Mouse (Mus musculus) urinary bladder, postnatal 25 days (tissue): ENCODE measurements at regions not wholly inside any gene's neighbourhood (a gene's known extent, or its start where the extent isn't known, plus 50 kb on each side); places are given as distances from the start of the nearest gene placed in this dataset.

ENCODE experiments used
- DNase-seq: peaks from one replicate; pipeline ENCODE4 v3.0.0; 2022; ENCODE audit warnings: low spot score

DNA sequence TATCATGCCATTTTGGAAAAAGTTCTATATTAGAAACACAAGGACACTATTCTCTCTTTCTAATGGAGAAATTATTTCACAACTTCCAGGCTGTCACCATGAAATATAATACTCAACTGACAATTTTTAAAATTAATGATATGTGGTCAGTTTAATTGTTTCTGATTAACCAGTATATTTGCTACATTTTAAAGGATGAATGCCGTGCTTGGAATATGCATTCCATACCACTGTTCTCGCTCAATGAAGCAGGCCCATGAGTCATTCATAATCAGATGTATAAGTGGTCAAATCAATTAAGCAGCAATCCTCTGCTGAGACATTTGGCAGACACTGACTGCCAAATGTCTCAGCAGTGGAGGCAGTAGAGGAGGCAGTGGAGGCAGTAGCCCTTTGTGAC, 283.4 kb upstream of the Gpc5 start:
- DNase-seq, result no peak

DNA sequence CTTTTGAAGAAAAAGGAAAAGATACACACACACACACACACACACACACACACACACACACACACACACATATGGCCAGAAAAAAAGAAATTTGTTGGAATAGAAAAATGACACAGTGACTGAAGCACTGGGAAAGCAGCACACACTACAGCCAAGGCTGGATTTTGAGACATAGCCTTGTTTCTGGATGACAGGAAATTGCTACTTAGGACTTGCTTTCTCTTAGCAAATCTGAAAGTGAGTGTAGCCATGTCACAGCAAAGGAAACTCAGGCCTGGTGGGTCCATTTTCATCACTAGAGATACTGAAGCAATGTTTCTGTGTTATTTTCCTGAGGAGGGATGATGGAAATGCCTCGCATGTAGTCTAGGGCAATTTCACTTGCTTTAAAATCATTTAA, 271.3 kb upstream of the Gpc5 start:
- no peak for DNase-seq

DNA sequence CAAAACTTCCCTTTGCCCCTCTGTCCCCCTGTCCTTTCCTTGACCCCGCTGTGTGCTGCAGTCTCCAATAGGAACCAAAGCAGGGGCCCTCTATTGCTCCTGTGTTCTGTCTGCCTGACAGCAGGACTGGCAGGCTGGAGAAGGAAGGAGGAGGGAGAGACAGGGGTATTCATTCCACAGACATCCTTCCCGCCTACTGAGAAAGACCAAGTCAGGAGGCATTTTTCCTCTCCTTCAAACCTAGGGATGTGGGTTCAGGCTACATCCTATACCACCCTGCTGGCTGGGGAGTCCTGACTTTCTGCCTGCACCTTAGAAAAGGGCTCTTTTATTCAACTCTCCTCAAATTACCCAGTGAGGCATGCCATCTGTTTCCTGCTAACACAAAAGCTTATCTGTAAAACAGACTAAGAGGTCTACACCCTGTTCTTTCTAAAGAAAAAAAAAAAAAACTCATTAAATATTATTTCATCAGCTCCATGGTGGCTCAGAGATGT, 270.9 kb upstream of the Gpc5 start:
- no peak for DNase-seq

DNA sequence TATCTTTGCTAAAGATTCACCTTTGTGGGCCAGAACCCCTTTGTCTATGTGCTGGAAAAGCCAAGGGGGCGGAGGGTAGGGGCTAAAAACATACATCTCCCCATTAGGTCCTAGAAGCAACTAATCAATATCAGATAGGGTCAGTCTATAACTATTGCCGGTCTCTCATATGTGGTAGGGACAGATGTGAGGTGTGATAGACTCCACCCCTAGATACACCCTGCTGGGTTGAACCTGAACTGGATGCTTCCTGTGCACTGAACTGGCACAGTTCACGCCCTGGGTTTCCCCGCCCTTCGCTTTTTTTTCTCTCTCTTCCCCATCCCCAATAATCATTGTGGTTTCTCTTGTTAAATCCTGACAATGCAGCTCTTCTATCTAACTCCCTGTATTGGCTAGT, 270.3 kb upstream of the Gpc5 start:
- no peak for DNase-seq

DNA sequence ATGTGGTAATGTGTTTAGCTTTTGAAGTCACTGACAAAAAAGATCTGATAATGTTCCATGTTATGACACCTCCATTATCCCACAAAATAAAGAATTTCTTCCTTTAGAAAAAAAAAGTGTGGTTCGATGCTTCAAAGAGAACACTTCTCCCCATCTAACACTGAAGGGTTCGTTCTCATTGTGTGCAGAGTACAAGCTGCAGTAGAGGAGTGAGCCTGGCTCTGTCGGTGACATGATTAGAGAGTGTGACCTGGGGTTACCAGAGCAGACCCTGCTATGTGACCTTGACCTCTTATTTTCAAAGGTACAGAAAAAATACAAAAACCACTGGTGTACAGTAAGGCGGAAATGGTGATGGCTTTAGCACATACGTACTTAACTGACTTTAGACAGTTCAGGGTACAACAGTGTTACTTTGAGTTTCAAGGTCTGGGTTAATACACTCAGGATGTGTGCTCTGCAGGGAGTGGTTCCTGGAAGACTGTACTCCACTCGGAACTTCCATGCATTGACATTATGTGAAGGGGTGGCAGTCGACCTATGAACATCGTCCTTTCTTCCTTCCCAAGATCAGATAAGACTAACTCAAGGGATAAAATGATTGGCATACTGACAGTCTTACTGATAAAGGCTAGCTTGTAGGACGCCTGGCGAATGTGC, 265.2 kb upstream of the Gpc5 start:
- DNase-seq, result no peak

DNA sequence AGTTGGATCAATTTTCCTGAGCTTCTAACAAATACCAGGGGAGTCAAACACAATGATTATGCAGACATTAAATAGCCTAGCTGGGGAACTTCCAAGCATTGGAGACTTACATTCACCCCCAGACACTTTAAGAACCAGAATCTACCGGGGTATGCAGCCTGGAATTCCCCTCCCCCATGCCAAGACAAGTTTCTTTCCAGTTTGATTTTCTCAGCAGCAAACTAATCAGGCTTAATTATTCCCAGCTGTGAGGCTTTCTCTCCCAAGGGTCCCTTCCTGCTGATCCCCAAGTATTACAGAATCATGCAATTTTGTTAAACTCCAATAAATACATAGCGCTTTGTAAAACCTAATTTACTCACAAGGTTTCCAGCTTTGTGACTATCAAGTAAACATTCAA, 262.7 kb upstream of the Gpc5 start:
- no peak for DNase-seq

DNA sequence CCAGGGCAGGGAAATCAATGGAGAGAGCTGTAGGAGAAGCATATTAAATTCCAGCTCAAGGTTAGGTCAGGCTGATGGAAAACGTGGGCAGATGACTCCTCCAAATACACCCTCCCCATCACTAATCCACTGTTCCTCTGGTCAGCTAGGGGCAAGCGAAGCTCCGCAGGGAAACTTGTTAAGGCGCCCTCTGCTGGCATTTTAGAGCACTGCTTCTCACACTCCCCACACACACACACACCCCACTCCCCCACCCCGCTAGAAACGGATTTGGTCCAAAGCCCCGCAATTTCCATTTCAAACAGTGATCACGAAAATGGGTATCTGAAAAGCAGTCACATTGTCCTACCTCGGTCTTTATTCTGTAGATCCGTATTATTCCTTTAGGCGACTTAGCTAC, 259.0 kb upstream of the Gpc5 start:
- no peak for DNase-seq

DNA sequence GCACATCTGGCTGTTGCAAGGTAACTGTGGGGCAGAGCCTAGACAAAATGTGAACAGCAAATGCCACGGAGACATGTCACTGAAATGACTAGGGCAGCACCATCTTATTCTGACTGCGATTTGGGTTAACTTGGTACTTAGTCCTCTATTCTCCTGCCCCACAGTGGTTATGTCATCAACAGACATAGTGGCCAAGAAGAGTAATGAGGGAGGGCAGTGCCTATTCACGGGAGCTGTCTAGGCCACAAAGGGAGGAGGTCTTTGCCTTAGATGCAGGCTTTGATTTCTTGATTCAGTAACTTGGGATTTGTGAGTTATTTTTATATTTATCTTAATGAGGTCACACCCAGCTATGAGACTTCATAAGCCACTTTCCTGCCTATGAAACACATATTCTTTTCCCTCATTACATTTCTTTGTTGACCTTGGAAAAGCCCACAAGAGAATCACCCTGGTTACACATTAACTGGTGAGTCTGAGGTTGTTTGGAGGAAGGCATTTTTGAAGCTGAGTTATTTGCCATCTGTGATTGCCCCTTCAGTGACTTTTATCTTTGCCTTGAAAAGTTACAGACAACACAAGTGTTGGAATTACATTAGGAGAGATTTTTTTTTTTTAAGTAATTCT, 255.2 kb upstream of the Gpc5 start:
- DNase-seq, result no peak

DNA sequence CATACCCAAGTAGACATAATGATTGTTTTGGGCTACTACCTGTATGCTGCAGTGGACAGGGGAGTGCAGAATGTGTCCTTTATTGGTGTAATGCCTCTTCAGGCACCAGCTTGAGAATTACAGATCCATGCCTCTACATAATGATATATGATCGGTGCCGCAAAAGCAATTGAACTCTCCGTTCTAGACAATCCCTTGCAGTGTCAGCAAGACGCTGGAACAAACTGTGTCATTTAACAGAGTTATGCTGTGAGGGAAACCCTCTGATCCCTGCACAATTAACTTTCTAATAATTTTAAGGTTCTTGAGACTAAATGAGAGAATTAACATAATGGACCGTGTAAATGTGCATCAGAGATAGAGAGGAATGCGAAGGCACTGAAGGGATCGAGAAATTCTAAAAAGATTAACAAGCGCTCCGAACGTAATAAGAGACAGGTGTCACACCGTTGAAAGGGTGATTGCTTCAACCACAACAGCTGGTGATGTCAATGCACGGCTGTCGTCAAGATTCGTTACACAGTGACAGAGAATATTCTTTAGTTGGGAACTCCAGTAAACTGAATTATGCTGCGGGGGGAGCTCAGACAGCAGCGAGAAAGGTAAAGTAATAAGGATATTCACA, 254.3 kb upstream of the Gpc5 start:
- no peak for DNase-seq

DNA sequence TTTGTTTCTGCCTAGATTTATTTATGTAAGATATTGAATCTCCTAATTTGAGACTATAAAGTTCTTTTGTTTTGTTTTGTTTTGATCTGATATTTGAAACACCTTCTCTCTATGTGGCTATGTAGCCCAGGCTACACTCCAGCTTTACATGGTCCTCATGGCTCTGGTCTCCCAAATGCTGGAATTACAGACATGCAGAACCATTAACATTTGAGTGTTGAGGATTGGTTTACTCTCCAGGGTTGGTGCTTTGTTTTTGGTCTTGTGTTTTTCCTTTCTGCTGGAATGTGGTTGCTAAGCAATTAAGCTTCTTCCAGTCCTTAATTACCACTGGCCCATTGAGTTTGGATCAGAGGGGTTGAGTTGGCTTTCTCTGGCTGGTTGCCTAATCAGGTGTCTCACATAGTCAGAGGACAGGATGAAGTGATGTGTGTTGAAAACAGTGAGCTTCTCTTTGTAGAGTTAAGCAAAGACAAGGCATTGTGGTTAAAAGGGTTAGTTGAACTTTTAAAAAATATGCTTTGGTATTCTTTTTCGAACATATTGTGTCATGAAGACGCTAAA, 252.6 kb upstream of the Gpc5 start:
- DNase-seq, result no peak

DNA sequence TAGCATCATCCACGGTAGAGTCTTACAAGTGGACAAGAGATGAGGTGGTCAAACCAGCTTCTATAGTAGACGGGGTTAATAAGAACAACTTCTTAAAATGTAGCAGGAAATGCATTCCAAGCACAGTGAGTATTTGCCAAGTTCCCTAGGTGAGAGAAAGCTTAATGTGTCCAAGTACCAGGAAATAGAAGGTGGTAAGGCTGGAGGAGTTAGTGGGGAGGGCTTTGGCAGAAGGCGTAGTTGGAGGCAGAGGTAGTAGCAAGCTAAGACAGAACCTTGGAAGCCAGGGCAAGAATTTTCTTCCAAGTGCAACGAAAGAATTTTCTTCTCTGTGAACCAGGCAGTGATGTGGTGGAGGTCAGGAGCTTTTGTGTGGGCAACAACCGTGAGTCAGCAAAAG, 251.2 kb upstream of the Gpc5 start:
- DNase-seq, result no peak

DNA sequence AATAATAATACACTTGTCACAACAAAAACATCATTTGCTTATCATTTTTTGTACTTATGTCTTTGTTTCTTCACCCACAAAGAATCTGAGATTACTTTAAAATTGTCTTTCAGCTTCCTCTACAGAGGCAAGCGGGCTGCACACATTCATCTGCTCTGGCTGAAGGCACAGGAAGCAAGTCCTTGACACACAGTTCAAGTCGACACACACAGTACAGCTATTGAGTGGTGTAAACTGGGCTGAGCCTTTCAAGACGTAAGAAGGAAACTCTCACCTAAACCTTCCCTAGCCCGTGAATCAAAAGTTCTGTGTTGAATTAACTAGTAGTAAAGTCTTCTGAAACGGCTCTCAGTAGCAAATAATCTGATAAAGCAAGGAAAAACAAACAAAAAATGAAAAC, 250.5 kb upstream of the Gpc5 start:
- DNase-seq, result no peak

DNA sequence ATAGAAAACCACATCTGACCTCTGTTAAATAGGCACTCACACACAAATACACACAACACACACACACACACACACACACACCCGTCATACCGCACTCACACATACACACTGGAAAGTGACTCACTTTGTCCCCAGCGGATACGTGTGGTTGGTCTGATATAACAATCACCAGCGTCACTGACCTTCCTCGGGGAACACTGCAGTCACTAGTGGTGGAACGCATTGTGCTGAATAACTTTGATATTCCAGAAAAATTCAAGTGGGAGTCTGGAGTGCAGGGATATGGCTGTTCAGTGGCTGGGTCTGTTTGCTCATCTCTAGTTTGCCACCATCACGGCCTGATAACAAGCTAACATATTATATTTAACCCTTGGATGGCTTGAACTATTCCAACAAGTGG, 249.7 kb upstream of the Gpc5 start:
- no peak for DNase-seq

DNA sequence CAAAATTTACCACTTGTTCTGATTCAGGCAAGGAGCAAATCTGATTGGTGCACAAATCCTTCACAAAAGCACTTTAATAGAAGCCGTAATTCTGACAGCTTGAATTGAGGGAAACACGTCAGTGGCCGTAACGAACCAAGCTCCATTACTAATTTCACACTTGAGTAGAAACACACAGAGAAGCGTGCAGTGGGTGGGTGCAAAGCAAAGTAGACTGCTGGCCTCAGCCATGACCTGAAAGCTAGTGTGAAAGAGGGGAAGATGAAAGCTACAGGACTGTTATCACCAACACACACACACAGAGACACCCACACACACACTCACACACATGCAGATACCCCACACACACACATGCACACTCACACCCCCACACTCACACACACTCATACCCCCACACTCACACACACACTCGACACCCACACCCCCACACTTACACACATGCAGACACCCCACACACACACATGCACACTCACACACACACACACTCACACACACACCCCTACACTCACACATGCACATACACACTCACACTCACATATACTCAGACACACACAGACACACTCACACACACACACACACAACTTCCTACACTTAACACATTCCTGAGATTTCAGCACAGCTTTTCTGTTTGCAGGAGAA, 248.8 kb upstream of the Gpc5 start:
- no peak for DNase-seq

DNA sequence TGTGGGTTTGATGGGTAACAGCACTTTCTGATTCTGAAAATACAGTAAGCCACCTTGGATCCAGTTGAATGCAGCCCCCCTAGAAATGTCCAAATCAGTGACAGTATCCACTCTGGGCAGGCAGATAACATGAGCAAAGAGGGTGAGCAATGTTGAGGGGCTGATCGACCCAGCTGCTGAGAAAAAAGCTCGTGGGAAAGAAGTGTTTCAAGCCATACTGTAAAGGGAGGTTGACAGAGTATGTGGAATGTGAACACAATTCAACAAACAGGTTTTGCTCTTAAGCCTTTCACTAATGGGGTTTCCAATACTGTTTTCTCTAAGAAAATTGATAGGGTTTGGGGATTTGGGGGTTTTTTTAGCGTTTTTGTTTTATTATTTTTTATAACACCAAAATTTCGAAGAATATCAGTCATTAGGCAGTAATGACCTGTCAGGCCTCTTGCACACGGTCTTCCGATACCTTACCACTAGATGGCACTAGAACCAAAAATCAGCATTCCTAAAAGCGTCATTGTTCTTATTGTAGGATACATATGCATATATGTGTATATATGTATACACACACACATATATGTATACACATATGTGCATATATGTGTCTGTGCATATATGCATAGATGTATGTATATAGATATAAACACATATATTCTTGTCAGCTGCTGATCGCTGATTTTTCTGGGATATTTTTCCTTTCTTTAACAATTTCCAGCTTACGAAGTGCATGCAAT, 237.5 kb upstream of the Gpc5 start:
- DNase-seq, result no peak

DNA sequence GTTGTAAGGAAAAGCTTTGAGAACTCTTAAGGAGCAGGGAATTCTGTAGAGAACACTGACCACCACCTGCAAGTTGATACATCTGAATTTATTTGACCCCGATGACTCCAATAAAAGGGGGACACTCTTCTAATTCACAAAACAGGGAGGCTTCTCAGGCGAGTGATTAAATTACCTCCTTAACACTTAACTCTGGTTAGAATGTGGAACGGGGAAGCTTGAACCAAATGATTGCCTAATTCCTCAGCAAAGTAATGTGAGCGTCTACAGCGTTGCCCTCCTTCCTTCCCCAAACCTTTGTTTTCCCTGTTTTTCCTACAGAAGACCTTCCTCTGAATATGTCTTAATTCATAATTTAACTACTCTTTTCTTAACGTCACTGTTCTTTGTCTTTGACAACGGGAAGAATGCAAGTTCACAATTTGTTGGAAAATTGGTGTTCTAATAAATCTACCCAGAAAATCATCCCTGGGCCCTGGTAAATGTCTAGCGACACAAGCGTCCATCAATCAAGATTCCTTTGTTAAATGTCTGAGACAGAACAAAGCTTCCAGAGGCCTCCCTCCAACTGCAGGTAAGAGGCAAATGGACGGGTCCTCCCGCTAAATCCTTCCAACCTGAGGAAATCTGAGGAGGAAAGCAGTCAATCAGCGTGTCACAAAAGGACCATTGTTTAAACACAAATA, 236.8 kb upstream of the Gpc5 start:
- no peak for DNase-seq

DNA sequence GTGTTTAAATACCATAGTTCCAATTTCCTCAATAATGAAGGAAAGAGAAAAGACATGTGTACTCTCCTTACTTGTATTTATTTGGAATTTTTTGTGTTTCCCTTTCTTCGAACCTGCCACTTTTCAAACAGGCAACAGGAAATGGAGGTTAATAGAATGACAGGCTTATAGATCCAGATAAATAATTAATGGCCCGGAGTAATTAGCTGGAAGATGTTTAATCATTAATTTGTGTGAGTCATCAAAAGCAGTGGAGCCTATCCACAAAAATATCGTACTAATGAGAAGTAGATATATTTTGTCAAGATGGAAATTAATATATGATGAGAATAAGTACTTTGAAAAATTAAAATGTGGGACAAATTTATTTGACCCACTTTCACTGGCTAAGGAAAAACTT, 236.3 kb upstream of the Gpc5 start:
- DNase-seq, result no peak

DNA sequence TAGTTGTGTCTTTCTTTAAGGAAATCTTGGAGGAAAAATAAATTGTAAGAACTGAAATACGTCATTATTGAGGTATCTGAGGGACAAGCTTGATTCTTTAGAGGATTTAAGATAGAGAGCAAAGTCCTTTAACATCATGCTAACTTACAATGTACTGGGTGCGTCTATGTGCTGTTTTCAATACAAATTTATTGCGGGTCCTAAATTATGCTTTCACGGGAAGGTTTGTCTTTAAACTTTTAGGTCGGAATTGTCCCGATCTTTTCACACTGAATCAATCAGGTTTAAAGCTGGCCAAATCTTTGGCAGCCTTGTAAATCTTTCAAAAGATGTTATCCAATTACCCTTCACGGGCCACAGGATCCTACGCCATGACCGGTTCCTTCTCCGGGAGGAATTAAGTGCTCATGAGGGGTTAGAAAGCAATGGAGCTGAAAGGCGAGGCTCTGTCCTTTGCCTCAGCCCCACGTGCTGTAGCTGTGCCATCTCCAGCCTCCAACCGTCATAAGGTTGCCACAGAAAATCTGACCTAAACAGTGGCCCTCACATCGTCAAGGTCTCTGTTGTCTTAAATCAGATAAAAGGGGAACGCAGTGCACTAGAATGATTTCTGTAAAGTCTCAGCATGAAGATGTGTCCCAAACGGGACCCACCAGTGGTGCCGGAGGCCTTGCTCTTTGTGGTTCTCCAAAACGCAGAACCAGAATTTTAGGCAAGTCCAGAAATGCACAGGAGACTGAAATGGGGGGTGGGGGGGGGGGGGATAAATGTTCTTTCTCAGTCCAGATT, 235.6 kb upstream of the Gpc5 start:
- no peak for DNase-seq

DNA sequence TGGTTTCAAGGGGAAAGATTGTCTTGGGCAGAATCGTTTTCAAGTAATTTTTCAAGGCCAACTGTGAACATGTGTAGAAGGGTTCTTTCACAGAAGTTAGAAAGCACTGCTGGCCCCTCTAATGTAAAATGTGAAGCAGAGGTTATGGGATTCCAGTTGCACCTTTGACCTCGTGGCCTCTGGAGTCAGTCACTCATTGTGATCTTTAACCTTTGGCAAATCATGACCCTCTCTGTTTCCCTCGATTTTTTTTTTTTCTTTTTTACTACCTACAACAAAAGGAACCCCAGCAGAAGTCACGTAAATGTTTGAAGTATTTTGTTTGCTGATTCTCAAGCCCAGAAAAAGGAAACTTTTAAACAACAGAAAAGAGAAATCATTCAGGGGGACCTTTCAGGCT, 234.8 kb upstream of the Gpc5 start:
- DNase-seq, result no peak

DNA sequence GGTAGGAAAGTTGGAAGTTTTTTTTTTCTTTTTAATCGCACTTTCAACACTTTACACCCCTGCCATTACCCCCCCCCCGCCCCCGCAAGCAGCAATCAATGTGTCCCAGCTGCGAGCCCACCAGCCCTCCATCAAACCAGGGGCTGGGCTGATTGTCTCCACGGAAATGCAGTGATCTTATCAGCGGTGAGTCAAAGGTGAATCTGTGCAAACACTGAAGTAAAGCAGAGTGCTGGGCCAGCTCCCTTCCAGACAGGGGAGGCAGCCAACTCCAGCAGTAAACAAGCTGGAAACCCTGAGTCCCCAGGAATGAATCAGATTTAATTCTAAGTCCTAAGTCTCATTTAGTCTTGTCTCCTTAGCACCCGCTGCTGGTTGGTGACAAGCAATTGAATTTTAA, 234.3 kb upstream of the Gpc5 start:
- DNase-seq, result no peak

DNA sequence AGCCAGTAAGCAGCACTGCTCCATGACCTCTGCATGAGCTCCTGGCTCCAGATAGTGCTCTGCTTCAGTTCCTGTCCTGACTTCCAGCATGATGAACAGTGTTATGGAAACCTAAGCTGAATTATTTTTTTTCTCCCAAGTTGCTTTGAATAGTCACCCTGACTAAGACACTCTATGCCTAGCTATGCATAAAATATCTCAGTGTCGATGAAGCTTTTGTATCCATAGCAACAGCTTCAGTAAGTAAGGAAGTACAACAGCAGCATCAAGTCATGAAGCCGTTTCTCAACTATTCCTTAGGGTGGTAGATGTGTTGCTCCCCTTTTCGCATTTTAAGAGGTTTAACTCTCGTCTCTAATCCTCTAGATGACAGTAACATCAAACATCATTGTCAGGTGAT, 228.4 kb upstream of the Gpc5 start:
- no peak for DNase-seq
